Mouse (Mus musculus): Measurements from ENCODE around the gene Cxcr5. TPM values are rescaled to one million over a fixed set of nuclear protein-coding genes. Genes with fewer than 3 reads are reported as not detected.

Gene Cxcr5
- total RNA-seq, 2 experiments from 2014 or later = not detected

DNA sequence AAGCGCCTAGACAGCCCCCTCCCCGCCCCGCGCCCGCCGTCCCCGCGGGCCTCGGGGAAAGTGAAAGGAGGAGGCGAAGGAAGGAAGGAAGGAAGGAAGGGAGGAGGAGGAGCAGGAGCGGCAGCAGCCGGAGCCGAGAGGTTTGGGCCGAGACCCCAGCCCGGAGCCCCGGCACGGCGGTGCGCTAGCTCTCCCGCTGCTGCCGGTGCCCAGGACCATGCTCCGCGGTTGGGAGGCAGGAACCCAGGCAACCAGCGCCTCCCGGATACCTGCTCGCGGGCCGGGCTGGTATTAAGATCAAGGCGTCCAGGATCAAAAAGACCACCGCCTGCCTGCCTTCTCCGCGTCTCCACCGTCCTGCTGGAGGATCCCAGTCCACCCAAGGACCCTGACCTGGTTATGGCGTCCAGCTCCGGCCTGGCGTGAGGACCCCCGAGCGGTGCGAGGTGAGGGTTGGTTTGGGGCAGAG lies 78.6 kb downstream of the Cxcr5 start:
- ATAC-seq (replicated peaks; ENCODE audit: poor library complexity, severe bottlenecking) = no peak

GRCm38 (mm10) chr9:44482552-44482951 lies 79.1 kb downstream of the Cxcr5 start, which contains the start of gene Bcl9l:
Gene Bcl9l, plus strand, starts transcription at chr9:44482825.
- peak; percentile 63 for ATAC-seq (replicated peaks; ENCODE audit: poor library complexity, severe bottlenecking)

GRCm38 (mm10) chr9:44482112-44482511 lies 79.6 kb downstream of the Cxcr5 start:
- ATAC-seq (replicated peaks; ENCODE audit: poor library complexity, severe bottlenecking) = peak; percentile 15; the same call in 1 of the 2 replicates

GRCm38 (mm10) chr9:44479628-44480428 lies 81.8 kb downstream of the Cxcr5 start:
- peak; percentile 47 for ATAC-seq (replicated peaks; ENCODE audit: poor library complexity, severe bottlenecking)

GRCm38 (mm10) chr9:44478959-44479605 lies 82.6 kb downstream of the Cxcr5 start:
- ATAC-seq (replicated peaks; ENCODE audit: poor library complexity, severe bottlenecking) = no peak

DNA sequence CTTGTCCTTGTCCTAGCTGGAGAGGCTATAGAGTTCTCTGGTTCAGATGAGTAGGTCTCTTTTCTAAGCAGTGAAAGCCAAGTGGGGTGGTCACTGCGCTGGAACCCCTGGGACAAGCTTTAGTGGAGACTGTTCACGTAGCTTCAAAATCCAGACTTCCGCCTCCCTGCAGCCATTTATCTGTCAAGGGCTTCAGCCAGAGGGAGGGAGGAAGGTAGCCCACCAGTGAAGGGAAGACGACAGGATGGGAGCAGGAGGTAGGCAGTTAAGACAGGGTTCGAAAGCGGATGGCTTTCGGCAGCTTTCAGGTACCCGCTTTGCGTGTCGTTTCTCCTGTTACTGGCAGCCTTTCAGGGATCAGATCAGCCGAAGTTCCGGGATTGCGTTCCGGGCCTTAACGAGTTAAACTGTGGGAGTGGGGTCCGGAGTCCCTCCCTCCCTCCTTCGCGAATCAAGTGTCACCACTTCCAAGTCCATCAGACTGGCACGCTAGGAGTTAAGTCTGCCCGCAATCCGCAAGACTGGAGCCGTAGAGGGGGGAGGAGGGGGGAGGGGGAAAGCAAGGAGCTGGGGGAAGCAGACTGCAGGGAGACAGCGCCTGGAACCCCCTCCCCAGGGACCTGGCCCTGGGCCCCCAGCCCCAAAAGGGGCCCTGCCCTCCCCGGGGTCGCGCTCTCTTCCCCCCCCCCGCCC lies 83.3 kb downstream of the Cxcr5 start:
- no peak for ATAC-seq (replicated peaks; ENCODE audit: poor library complexity, severe bottlenecking)

- peak; percentile 49 for ATAC-seq (replicated peaks; ENCODE audit: poor library complexity, severe bottlenecking)
These were observed 84.1 kb downstream of the Cxcr5 start for GRCm38 (mm10) chr9:44477339-44478228.

DNA sequence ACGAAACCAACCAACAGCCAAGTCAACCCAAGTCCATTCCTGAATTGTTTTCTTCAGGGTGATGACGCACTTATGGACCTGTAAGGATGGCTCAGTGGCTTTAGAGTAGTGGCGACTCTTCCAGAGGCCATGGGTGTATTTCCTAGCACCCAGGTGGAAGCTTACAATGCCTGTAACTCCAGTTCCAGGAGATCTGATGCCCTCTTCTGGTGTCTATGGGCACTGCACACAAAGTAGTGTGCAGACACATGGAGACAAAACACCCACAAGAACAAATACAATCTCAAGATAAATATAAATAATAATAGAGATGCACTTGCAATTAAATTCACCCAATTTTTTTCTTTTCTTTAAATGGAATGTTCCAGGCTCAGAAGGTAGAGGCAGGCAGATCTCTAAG lies 85.7 kb downstream of the Cxcr5 start:
- no peak for ATAC-seq (replicated peaks; ENCODE audit: poor library complexity, severe bottlenecking)

- ATAC-seq (replicated peaks; ENCODE audit: poor library complexity, severe bottlenecking) = no peak
These were observed 87.3 kb downstream of the Cxcr5 start for GRCm38 (mm10) chr9:44474327-44474726.

GRCm38 (mm10) chr9:44473184-44473583 lies 88.5 kb downstream of the Cxcr5 start:
- no peak for ATAC-seq (replicated peaks; ENCODE audit: poor library complexity, severe bottlenecking)

DNA sequence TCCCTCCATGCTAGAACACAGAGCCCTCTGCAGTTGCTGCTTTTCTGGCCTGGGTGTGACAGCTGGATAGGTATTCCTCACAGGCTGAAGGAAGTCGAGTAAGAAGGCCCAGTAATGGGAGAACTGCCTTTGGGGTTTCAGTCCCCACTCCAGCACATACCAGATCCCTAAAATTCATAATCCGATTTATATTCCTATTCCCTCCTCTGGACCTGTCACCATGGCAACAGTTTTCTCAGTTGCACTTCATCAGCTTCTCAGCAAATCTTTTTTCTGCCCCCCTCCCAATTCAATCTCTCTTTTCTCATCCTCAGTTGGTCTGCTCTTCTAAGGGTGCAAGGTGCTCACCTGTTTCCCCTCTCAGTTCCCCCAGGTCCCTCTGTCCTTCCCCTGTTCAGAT lies 92.9 kb downstream of the Cxcr5 start:
- ATAC-seq (replicated peaks; ENCODE audit: poor library complexity, severe bottlenecking) = no peak

- no peak for ATAC-seq (replicated peaks; ENCODE audit: poor library complexity, severe bottlenecking)
These were observed 93.5 kb downstream of the Cxcr5 start for GRCm38 (mm10) chr9:44468224-44468623.

GRCm38 (mm10) chr9:44461950-44462349 lies 99.7 kb downstream of the Cxcr5 start:
- peak; percentile 96 for ATAC-seq (replicated peaks; ENCODE audit: poor library complexity, severe bottlenecking)

Other genes starting within 250 kb of the Cxcr5 start
- 8.3 and 17.5 TPM in 2 replicates for gene C2cd2l, start 241.6 kb downstream of the Cxcr5 start, total RNA-seq (2014; fragmentation: Nextera tagmentation)
- 4.2 and 5.9 TPM in 2 replicates for gene C2cd2l, start 241.6 kb downstream of the Cxcr5 start, total RNA-seq (2017)
- gene Dpagt1, start 235.9 kb downstream of the Cxcr5 start, total RNA-seq (2014; fragmentation: Nextera tagmentation) = 41.0 and 48.8 TPM in 2 replicates
- 18.2 and 26.4 TPM in 2 replicates for gene Dpagt1, start 235.9 kb downstream of the Cxcr5 start, total RNA-seq (2017)
- 76.3 and 96.9 TPM in 2 replicates for gene H2afx, start 227.2 kb downstream of the Cxcr5 start, total RNA-seq (2014; fragmentation: Nextera tagmentation)
- 298 and 423 TPM in 2 replicates for gene H2afx, start 227.2 kb downstream of the Cxcr5 start, total RNA-seq (2017)
- gene Hmbs, start 217.6 kb downstream of the Cxcr5 start, total RNA-seq (2014; fragmentation: Nextera tagmentation) = 64.3 and 92.6 TPM in 2 replicates
- 32.2 and 47.4 TPM in 2 replicates for gene Hmbs, start 217.6 kb downstream of the Cxcr5 start, total RNA-seq (2017)
- 25.8 and 27.1 TPM in 2 replicates for gene Vps11, start 200.2 kb downstream of the Cxcr5 start, total RNA-seq (2014; fragmentation: Nextera tagmentation)
- gene Vps11, start 200.2 kb downstream of the Cxcr5 start, total RNA-seq (2017) = 21.1 and 21.5 TPM in 2 replicates
- gene Hyou1, start 182.4 kb downstream of the Cxcr5 start, total RNA-seq (2014; fragmentation: Nextera tagmentation) = 126 and 142 TPM in 2 replicates
- gene Hyou1, start 182.4 kb downstream of the Cxcr5 start, total RNA-seq (2017) = 187 and 212 TPM in 2 replicates
- gene Slc37a4, start 165.0 kb downstream of the Cxcr5 start, total RNA-seq (2014; fragmentation: Nextera tagmentation) = 32.3 and 35.5 TPM in 2 replicates
- 33.5 and 34.2 TPM in 2 replicates for gene Slc37a4, start 165.0 kb downstream of the Cxcr5 start, total RNA-seq (2017)
- 4,415 and 4,988 TPM in 2 replicates for gene Rps25, start 154.7 kb downstream of the Cxcr5 start, total RNA-seq (2014; fragmentation: Nextera tagmentation)
- gene Rps25, start 154.7 kb downstream of the Cxcr5 start, total RNA-seq (2017) = 2,316 and 2,478 TPM in 2 replicates
- gene Trappc4, start 154.3 kb downstream of the Cxcr5 start, total RNA-seq (2014; fragmentation: Nextera tagmentation) = 52.2 and 78.5 TPM in 2 replicates
- gene Trappc4, start 154.3 kb downstream of the Cxcr5 start, total RNA-seq (2017) = 37.7 and 39.6 TPM in 2 replicates
- gene Ccdc84, start 143.3 kb downstream of the Cxcr5 start, total RNA-seq (2014; fragmentation: Nextera tagmentation) = 22.4 and 46.8 TPM in 2 replicates
- 22.5 and 45.1 TPM in 2 replicates for gene Ccdc84, start 143.3 kb downstream of the Cxcr5 start, total RNA-seq (2017)
- not detected in 2 replicates for gene Foxr1, start 120.7 kb downstream of the Cxcr5 start, total RNA-seq (2014; fragmentation: Nextera tagmentation)
- not detected in 2 replicates for gene Foxr1, start 120.7 kb downstream of the Cxcr5 start, total RNA-seq (2017)
- not detected in 2 replicates for gene Upk2, start 106.9 kb downstream of the Cxcr5 start, total RNA-seq (2014; fragmentation: Nextera tagmentation)
- gene Upk2, start 106.9 kb downstream of the Cxcr5 start, total RNA-seq (2017) = not detected in 2 replicates
- 8.7 and 13.0 TPM in 2 replicates for gene Bcl9l, start 79.1 kb downstream of the Cxcr5 start, total RNA-seq (2014; fragmentation: Nextera tagmentation)
- 1.6 and 2.6 TPM in 2 replicates for gene Bcl9l, start 79.1 kb downstream of the Cxcr5 start, total RNA-seq (2017)
- gene Ddx6, start 43.0 kb upstream of the Cxcr5 start, total RNA-seq (2014; fragmentation: Nextera tagmentation) = 72.4 and 75.7 TPM in 2 replicates
- gene Ddx6, start 43.0 kb upstream of the Cxcr5 start, total RNA-seq (2017) = 79.6 and 80.6 TPM in 2 replicates
- gene Treh, start 111.4 kb upstream of the Cxcr5 start, total RNA-seq (2014; fragmentation: Nextera tagmentation) = not detected in 2 replicates
- gene Treh, start 111.4 kb upstream of the Cxcr5 start, total RNA-seq (2017) = not detected in 2 replicates
- gene Phldb1, start 173.3 kb upstream of the Cxcr5 start, total RNA-seq (2014; fragmentation: Nextera tagmentation) = 2.5 and 3.6 TPM in 2 replicates
- gene Phldb1, start 173.3 kb upstream of the Cxcr5 start, total RNA-seq (2017) = 1.0 and 3.1 TPM in 2 replicates
- 133 and 158 TPM in 2 replicates for gene Arcn1, start 206.0 kb upstream of the Cxcr5 start, total RNA-seq (2014; fragmentation: Nextera tagmentation)
- 201 and 229 TPM in 2 replicates for gene Arcn1, start 206.0 kb upstream of the Cxcr5 start, total RNA-seq (2017)
- gene Ift46, start 206.0 kb upstream of the Cxcr5 start, total RNA-seq (2014; fragmentation: Nextera tagmentation) = 19.8 and 43.7 TPM in 2 replicates
- 32.7 and 39.6 TPM in 2 replicates for gene Ift46, start 206.0 kb upstream of the Cxcr5 start, total RNA-seq (2017)
- gene Tmem25, start 237.4 kb upstream of the Cxcr5 start, total RNA-seq (2014; fragmentation: Nextera tagmentation) = 1.6 TPM in 1 of 2 replicates, not detected in the other
- gene Tmem25, start 237.4 kb upstream of the Cxcr5 start, total RNA-seq (2017) = 0.34 TPM in 1 of 2 replicates, not detected in the other
- gene Ttc36, start 241.2 kb upstream of the Cxcr5 start, total RNA-seq (2014; fragmentation: Nextera tagmentation) = not detected in 2 replicates
- gene Ttc36, start 241.2 kb upstream of the Cxcr5 start, total RNA-seq (2017) = not detected in 2 replicates

Data from granulocyte monocyte progenitor cell, adult 5-6 weeks (primary cell).